Mouse (Mus musculus): Measurements from ENCODE around the gene Abr. TPM values are rescaled to one million over a fixed set of nuclear protein-coding genes. Genes with fewer than 3 reads are reported as not detected.

The Abr gene
- polyA plus RNA-seq, 1 experiment from 2014 or later = 25.8 TPM

DNA sequence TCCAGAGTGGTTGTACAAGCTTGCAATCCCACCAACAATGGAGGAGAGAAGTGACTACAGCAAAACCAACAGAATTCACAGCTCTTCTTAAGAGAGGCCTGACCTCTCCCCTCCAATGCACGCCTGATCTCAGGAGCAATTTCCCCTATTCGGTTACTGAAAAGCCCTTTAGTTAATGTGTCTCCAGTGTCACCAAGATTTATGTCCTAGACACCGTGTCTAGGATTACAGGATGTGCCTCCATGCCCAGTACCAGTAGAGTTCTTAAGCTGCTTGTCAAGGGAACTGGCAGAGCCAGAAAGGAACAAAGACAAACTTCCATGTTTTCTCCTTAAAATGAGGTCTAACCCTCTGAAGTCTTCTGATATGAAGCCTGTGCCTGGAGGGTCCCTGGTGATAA, 36.0 kb downstream of the Abr start:
- H3K36me3 ChIP-seq (ENCODE audit: control insufficient read depth, insufficient read depth, low read length) = no peaks in the 10 kb centered on the region
- no peak overlapping the region for H3K4me2 ChIP-seq (ENCODE audit: low read length)
- no peaks in the 10 kb centered on the region for H3K9me3 ChIP-seq (ENCODE audit: control insufficient read depth, low read length)
- H3K27me3 ChIP-seq (ENCODE audit: control insufficient read depth, insufficient read depth, low read length) = no peaks in the 10 kb centered on the region
- H3K4me1 ChIP-seq (ENCODE audit: control insufficient read depth in 2 of 2, insufficient read depth in 2 of 2, low read length in 2 of 2) = peaks cover 7 to 11% of the 10 kb centered on the region in 2 experiments; a peak in 2 of 4 replicates
- no peak overlapping the region for H3K27ac ChIP-seq (replicated peaks in 1 of 2; ENCODE audit: control insufficient read depth in 1 of 2, insufficient read depth in 1 of 2, low read depth in 2 of 2, low read length in 2 of 2)
- WGBS = 73% methylated on average over 3 of the region's 3 CpGs
- no peak overlapping the region for H3K9ac ChIP-seq (ENCODE audit: low read length)
- no peak for ATAC-seq (ENCODE audit: insufficient number of reproducible peaks, insufficient read depth, low FRiP score, low read depth)
- no peak overlapping the region for H3K4me3 ChIP-seq (ENCODE audit: control insufficient read depth in 1 of 2, insufficient read depth in 1 of 2, low read depth in 1 of 2, low read length in 2 of 2)

DNA sequence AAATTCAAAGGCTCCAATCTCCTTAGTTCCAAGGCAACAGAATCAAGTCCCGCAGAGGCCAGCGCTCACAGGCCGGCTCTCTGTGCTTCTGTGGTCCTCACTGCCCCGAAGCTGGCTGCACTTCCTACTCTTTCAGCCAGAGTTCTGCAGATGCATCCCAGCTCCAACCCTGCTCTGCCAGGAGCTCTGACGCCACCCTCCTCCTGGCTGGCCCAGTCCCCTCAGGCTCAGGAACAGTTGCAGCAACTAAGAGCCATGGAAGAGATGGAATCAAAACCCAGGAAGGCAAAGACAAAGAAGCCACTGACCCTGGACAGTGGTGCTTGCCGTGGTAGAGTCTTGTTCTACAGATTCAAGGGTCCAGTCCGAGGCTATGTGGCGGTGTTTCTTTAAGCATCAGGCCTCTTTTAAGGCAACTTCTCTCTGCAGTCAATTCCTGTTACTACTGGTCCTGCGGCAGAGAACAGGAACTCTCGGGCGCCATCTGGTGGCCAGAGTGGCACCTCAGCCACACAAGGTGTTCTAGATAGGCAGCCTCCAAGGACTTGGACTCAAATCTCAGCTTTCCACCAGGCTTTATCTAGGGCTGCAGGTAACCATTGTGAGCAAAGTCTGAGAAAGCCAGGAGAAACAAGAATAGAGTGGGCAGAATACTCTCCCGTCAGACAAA, 44.4 kb downstream of the Abr start:
- H3K9me3 ChIP-seq (ENCODE audit: control insufficient read depth, low read length) = no peaks in the 10 kb centered on the region
- H3K4me1 ChIP-seq (ENCODE audit: control insufficient read depth in 2 of 2, insufficient read depth in 2 of 2, low read length in 2 of 2) = peaks cover 4 to 12% of the 10 kb centered on the region in 2 experiments; a peak in 2 of 4 replicates
- H3K4me3 ChIP-seq (ENCODE audit: control insufficient read depth in 1 of 2, insufficient read depth in 1 of 2, low read depth in 1 of 2, low read length in 2 of 2) = no peak overlapping the region
- H3K4me2 ChIP-seq (ENCODE audit: low read length) = no peak overlapping the region
- WGBS = 36% methylated on average over 12 of the region's 12 CpGs
- no peak overlapping the region for H3K27ac ChIP-seq (replicated peaks in 1 of 2; ENCODE audit: control insufficient read depth in 1 of 2, insufficient read depth in 1 of 2, low read depth in 2 of 2, low read length in 2 of 2)
- 0 out of 2 replicates have a peak, but pooled peaks cover 3% of the 10 kb centered on the region for H3K27me3 ChIP-seq (ENCODE audit: control insufficient read depth, insufficient read depth, low read length)
- H3K9ac ChIP-seq (ENCODE audit: low read length) = no peak overlapping the region
- ATAC-seq (ENCODE audit: insufficient number of reproducible peaks, insufficient read depth, low FRiP score, low read depth) = no peak
- no peaks in the 10 kb centered on the region for H3K36me3 ChIP-seq (ENCODE audit: control insufficient read depth, insufficient read depth, low read length)

- Histone ChIP-seq H3K9me3 (ENCODE audit: control insufficient read depth, low read length) (no peaks in the 10 kb centered on the region), H3K27ac (replicated peaks in 1 of 2; ENCODE audit: control insufficient read depth in 1 of 2, insufficient read depth in 1 of 2, low read depth in 2 of 2, low read length in 2 of 2) (no peak overlapping the region), H3K27me3 (ENCODE audit: control insufficient read depth, insufficient read depth, low read length) (peaks cover 41% of the 10 kb centered on the region), H3K9ac (ENCODE audit: low read length) (no peak overlapping the region), H3K36me3 (ENCODE audit: control insufficient read depth, insufficient read depth, low read length) (no peaks in the 10 kb centered on the region), H3K4me1 (ENCODE audit: control insufficient read depth in 2 of 2, insufficient read depth in 2 of 2, low read length in 2 of 2) (peaks cover 4 to 8% of the 10 kb centered on the region in 2 experiments), H3K4me3 (ENCODE audit: control insufficient read depth in 1 of 2, insufficient read depth in 1 of 2, low read depth in 1 of 2, low read length in 2 of 2) (no peak overlapping the region), H3K4me2 (ENCODE audit: low read length) (no peak overlapping the region)
- ATAC-seq (ENCODE audit: insufficient number of reproducible peaks, insufficient read depth, low FRiP score, low read depth) = peak; percentile 35; the same call in 1 of the 2 replicates
- WGBS = 79% methylated on average over 6 of the region's 6 CpGs
Measured at GRCm38 (mm10) chr11:76572820-76573385, 49.2 kb downstream of the Abr start.

- WGBS = 9% methylated on average over 9 of the region's 9 CpGs
- H3K27ac ChIP-seq (replicated peaks in 1 of 2; ENCODE audit: control insufficient read depth in 1 of 2, insufficient read depth in 1 of 2, low read depth in 2 of 2, low read length in 2 of 2) = no peak overlapping the region
- peak overlapping the region; percentile 71 for H3K9ac ChIP-seq (ENCODE audit: low read length)
- no peaks in the 10 kb centered on the region for H3K9me3 ChIP-seq (ENCODE audit: control insufficient read depth, low read length)
- peaks cover 41% of the 10 kb centered on the region for H3K27me3 ChIP-seq (ENCODE audit: control insufficient read depth, insufficient read depth, low read length)
- peak overlapping the region; percentile 99 for H3K4me2 ChIP-seq (ENCODE audit: low read length)
- peak overlapping the region; percentile 60 to 70 for H3K4me3 ChIP-seq (ENCODE audit: control insufficient read depth in 1 of 2, insufficient read depth in 1 of 2, low read depth in 1 of 2, low read length in 2 of 2)
- H3K36me3 ChIP-seq (ENCODE audit: control insufficient read depth, insufficient read depth, low read length) = no peaks in the 10 kb centered on the region
- peaks cover 4 to 8% of the 10 kb centered on the region in 2 experiments for H3K4me1 ChIP-seq (ENCODE audit: control insufficient read depth in 2 of 2, insufficient read depth in 2 of 2, low read length in 2 of 2)
- ATAC-seq (ENCODE audit: insufficient number of reproducible peaks, insufficient read depth, low FRiP score, low read depth) = no peak
Measured at GRCm38 (mm10) chr11:76571613-76571929, 50.5 kb downstream of the Abr start.

DNA sequence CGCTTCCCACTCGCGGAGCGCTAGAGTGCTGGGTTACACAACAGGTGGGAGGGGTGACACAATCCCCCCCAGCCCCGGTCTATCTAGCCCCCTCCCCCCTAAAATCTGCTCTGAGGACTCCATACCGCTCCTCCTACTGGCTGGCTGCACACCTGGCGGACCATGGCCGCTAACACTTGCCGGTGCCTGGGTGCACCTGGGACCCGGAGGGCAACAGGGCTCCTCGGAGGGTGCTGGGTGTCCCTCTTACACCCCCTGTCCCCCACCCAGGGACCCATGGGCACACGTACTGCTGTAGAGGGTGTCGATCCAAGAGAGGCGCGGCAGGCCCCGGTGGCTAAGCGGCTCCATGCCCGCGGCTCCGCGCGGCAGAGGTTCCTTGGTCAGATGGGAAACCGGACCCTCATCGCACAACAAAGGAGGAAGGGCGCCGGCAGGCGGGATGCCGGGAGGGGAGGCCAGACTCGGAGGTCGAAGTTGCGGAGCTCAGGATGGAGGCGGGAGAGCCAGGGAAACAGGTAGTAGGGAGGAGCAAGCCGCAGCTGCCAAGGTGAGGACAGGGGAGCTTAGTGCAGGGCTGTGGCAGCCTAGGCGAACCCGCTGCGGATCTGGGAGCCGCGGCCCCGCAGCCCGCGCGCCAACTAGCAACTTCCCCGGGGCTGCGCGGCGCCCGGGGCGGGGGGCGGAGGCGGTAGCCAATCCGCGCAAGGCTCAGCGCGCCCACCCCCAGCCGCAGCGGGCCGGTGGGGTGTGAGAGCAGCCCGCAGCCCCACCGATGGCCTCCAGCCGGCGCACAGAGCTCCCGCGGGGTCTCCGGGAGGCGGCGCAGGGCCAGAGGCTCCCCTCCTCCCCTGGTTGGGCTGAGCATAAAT, 51.1 kb downstream of the Abr start:
- H3K36me3 ChIP-seq (ENCODE audit: control insufficient read depth, insufficient read depth, low read length) = no peaks in the 10 kb centered on the region
- peak overlapping the region; percentile 99 for H3K4me2 ChIP-seq (ENCODE audit: low read length)
- peak overlapping the region; percentile 60 to 70 for H3K4me3 ChIP-seq (ENCODE audit: control insufficient read depth in 1 of 2, insufficient read depth in 1 of 2, low read depth in 1 of 2, low read length in 2 of 2)
- H3K27me3 ChIP-seq (ENCODE audit: control insufficient read depth, insufficient read depth, low read length) = peaks cover 41% of the 10 kb centered on the region
- no peaks in the 10 kb centered on the region for H3K9me3 ChIP-seq (ENCODE audit: control insufficient read depth, low read length)
- peak overlapping the region; percentile 71 for H3K9ac ChIP-seq (ENCODE audit: low read length)
- no peak overlapping the region for H3K27ac ChIP-seq (replicated peaks in 1 of 2; ENCODE audit: control insufficient read depth in 1 of 2, insufficient read depth in 1 of 2, low read depth in 2 of 2, low read length in 2 of 2)
- H3K4me1 ChIP-seq (ENCODE audit: control insufficient read depth in 2 of 2, insufficient read depth in 2 of 2, low read length in 2 of 2) = peaks cover 4 to 8% of the 10 kb centered on the region in 2 experiments
- WGBS = 2% methylated on average over 66 of the region's 66 CpGs
- peak; percentile 33; the same call in 1 of the 2 replicates for ATAC-seq (ENCODE audit: insufficient number of reproducible peaks, insufficient read depth, low FRiP score, low read depth)

DNA sequence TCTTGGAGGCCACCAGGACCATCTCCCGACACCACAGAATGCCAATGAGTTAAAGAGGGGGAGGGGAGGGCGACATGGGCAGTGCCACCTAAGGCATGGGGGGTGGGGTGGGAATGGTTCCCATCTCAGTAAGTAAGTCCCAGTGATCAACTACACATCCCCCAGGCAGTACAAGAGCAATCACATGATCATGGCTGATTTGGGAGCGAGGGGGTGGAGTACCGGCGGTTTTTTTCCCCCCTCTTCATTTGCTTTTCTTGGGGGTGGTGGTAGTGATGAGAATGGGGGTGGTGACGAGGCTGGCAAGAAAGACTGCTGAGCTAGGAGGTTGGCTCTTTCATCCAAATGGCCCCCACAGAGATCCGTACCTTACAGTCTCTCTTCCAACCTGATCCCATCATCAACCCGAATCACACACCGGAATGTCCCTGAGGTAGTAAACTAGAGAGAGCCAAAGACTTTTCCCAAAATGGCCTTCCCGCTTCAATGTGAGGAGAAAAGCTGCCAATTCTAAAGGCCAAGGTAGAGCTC, 51.8 kb downstream of the Abr start:
- 17% methylated on average over 10 of the region's 10 CpGs for WGBS
- H3K9ac ChIP-seq (ENCODE audit: low read length) = 0 out of 2 replicates have a peak overlapping the region, but pooled peaks have one; percentile 71
- no peaks in the 10 kb centered on the region for H3K36me3 ChIP-seq (ENCODE audit: control insufficient read depth, insufficient read depth, low read length)
- H3K4me1 ChIP-seq (ENCODE audit: control insufficient read depth in 2 of 2, insufficient read depth in 2 of 2, low read length in 2 of 2) = peaks cover 4 to 8% of the 10 kb centered on the region in 2 experiments
- peaks cover 41% of the 10 kb centered on the region for H3K27me3 ChIP-seq (ENCODE audit: control insufficient read depth, insufficient read depth, low read length)
- peak overlapping the region; percentile 99 for H3K4me2 ChIP-seq (ENCODE audit: low read length)
- H3K4me3 ChIP-seq (ENCODE audit: control insufficient read depth in 1 of 2, insufficient read depth in 1 of 2, low read depth in 1 of 2, low read length in 2 of 2) = peak overlapping the region; percentile 11 to 60; a peak in 3 of 4 replicates
- no peaks in the 10 kb centered on the region for H3K9me3 ChIP-seq (ENCODE audit: control insufficient read depth, low read length)
- no peak for ATAC-seq (ENCODE audit: insufficient number of reproducible peaks, insufficient read depth, low FRiP score, low read depth)
- no peak overlapping the region for H3K27ac ChIP-seq (replicated peaks in 1 of 2; ENCODE audit: control insufficient read depth in 1 of 2, insufficient read depth in 1 of 2, low read depth in 2 of 2, low read length in 2 of 2)

DNA sequence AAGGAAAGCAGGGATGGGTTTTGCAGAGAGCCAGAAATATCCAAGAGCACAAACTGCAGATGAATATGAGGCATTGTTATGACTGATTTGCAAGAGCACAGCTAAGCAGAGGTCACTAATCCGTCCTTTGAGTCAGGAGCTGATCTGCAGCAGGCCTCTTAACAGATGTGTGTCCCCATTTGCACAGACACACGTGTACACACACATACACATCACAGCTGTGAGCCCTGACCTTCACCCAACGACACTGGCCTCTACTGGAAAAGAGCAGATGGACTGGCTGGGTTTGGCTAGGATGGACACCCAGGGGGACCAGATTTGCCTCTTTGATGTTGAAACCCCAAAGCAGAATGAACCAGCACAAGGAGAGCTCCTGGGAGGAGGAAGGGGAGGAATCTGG, 52.7 kb downstream of the Abr start:
- Histone ChIP-seq H3K27me3 (ENCODE audit: control insufficient read depth, insufficient read depth, low read length) (peaks cover 41% of the 10 kb centered on the region), H3K4me3 (ENCODE audit: control insufficient read depth in 1 of 2, insufficient read depth in 1 of 2, low read depth in 1 of 2, low read length in 2 of 2) (no peak overlapping the region), H3K4me1 (ENCODE audit: control insufficient read depth in 2 of 2, insufficient read depth in 2 of 2, low read length in 2 of 2) (peaks cover 4 to 8% of the 10 kb centered on the region in 2 experiments), H3K9me3 (ENCODE audit: control insufficient read depth, low read length) (no peaks in the 10 kb centered on the region), H3K27ac (replicated peaks in 1 of 2; ENCODE audit: control insufficient read depth in 1 of 2, insufficient read depth in 1 of 2, low read depth in 2 of 2, low read length in 2 of 2) (no peak overlapping the region), H3K9ac (ENCODE audit: low read length) (no peak overlapping the region), H3K4me2 (ENCODE audit: low read length) (no peak overlapping the region), H3K36me3 (ENCODE audit: control insufficient read depth, insufficient read depth, low read length) (no peaks in the 10 kb centered on the region)
- ATAC-seq (ENCODE audit: insufficient number of reproducible peaks, insufficient read depth, low FRiP score, low read depth) = no peak
- 62% methylated on average over 3 of the region's 3 CpGs for WGBS
